Mouse (Mus musculus) forebrain, embryonic 10.5 days (tissue): ENCODE measurements around the gene Scd3. TPM values are rescaled to one million over a fixed set of nuclear protein-coding genes. Genes with fewer than 3 reads are reported as not detected.
A peak's percentile ranks its signal among the peaks of the same experiment; 100 is the strongest.

Experiments used
- DNase-seq: peaks from one replicate; pipeline ENCODE4 v3.0.0-alpha.2; 2017; ENCODE audit warnings: low spot score; ENCODE audit errors: extremely low spot score
- H3K27ac ChIP-seq: fragments of 300-500 bp; sonication (generic); 2 replicates; pipeline ENCODE4 v1.5.1; 2016; ENCODE audit warnings: mild to moderate bottlenecking
- H3K27me3 ChIP-seq: fragments of 300-500 bp; sonication (generic); 2 replicates; pipeline ENCODE4 v1.6.1; 2016; ENCODE audit warnings: mild to moderate bottlenecking; ENCODE audit not compliant: poor library complexity, severe bottlenecking
- H3K36me3 ChIP-seq: fragments of 300-500 bp; sonication (generic); replicated peaks from 2 replicates; pipeline ENCODE4 v1.6.1; 2016; ENCODE audit warnings: mild to moderate bottlenecking, moderate library complexity
- H3K4me1 ChIP-seq: fragments of 300-500 bp; sonication (generic); 2 replicates; pipeline ENCODE4 v1.6.1; 2016
- H3K4me3 ChIP-seq: fragments of 300-500 bp; sonication (generic); 2 replicates; pipeline ENCODE4 v1.5.1; 2016; ENCODE audit warnings: mild to moderate bottlenecking, moderate library complexity
- H3K9me3 ChIP-seq: fragments of 300-500 bp; sonication (generic); 2 replicates; pipeline ENCODE4 v1.6.1; 2016; ENCODE audit warnings: mild to moderate bottlenecking, moderate library complexity
- WGBS: fragments of 180-500 bp; shearing (Covaris S2); methylation state at CpG from one replicate; pipeline ENCODE4 v1.1.7; 2016; 5-methylcytosine and 5-hydroxymethylcytosine counted together
- polyA plus RNA-seq: library from polyadenylated mRNA; unstranded; fragments of >200 nt; fragmentation: Nextera tagmentation; extraction: Ambion mirVana; gene quantifications from 2 replicates; pipeline ENCODE4 v1.2.1, GENCODE M21; 2016

The Scd3 gene
- polyA plus RNA-seq, 1 experiment from 2014 or later, result 0.22 TPM

DNA sequence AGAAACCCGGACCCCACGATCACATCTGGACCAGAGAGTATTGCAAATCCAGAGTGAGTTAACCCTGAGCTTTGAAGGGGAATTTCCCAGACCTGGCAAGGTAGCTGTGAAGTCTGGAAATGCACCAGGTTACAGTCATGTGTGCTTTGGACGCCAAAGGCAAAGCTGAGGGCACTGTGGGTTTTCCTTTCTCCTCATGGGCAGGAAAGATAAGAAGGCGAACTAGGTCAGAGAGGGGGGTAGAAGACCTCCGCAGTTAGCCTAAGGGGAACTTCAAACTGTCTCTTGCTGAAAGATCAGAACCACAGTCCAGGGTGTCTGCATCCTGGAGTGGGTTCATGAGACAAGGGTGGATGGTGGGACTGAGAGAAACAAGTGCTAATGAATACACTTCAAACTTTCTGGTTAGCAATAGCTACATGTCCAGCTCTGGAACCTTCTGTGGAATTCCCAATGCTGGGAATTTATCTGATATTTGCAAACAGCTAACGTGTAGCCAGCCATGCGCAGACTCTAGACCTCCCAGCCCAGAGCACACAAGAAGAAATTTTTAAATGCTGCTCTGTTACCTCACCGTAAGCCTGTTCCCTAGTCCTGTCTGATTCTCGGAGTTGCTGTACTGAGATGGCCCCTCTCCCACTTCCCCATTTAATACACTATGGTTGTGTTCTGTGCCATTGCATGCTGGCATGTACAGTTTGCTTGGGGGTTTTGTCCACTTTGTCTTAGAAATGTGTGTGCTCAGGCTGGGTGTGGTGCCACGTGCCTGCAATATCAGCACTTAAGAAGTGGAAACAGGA lies 5.8 kb upstream of the Scd3 start:
- DNase-seq, result no peak
- peaks cover 4% of the 10 kb centered on the region for H3K4me1 ChIP-seq
- H3K27me3 ChIP-seq, result no peaks in the 10 kb centered on the region
- H3K4me3 ChIP-seq, result no peak overlapping the region
- no peaks in the 10 kb centered on the region for H3K9me3 ChIP-seq
- no peak overlapping the region for H3K27ac ChIP-seq
- no peaks in the 10 kb centered on the region for H3K36me3 ChIP-seq
- 92% methylated on average over 10 of the region's 10 CpGs for WGBS

DNA sequence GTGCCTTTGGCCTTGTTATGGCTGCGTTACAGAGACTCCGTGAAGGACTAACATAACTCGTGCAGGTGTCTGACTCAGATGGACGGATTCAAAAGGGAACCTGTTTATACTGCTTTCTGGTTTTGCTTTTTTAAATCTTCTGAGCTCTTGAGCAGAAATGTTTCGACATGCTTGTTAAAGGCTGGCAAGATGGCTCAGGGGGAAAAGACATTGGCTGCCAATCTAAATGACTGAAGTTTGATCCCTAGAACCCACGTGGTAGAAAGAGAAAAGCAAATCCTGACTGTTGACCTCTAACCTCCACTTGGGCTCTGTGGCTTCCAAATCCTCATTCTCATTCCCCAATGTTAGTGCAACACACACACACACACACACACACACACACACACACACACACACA lies 4.6 kb upstream of the Scd3 start:
- no peaks in the 10 kb centered on the region; the same call in 1 of the 2 replicates for H3K4me1 ChIP-seq

DNA sequence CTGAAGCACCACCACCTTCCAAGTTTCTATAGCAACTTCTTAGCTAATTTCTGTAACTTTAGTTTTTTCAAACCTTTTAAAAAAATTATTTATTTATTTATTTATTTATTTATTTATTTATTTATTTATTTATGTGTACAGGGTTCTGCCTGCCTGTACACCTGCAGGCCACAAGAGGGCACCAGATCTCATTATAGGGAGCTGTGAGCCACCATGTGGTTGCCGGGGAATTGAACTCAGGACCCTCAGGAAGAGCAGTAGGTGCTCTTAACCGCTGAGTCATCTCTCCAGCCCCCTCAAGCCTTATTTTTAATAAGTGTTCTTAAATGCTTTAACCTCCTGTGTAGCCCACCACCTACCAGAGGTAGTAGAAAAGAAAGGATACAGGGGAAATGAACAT lies 4.1 kb upstream of the Scd3 start:
- Histone ChIP-seq H3K4me1 (no peaks in the 10 kb centered on the region; the same call in 1 of the 2 replicates), H3K4me3 (no peak overlapping the region), H3K27me3 (no peaks in the 10 kb centered on the region), H3K36me3 (no peaks in the 10 kb centered on the region), H3K9me3 (no peaks in the 10 kb centered on the region), H3K27ac (no peak overlapping the region)
- WGBS, result 70% methylated on average over 2 of the region's 2 CpGs
- no peak for DNase-seq

More for the DNA sequence above, 4.6 kb upstream of the Scd3 start:
- WGBS, result 90% methylated on average over 6 of the region's 6 CpGs
- no peaks in the 10 kb centered on the region for H3K36me3 ChIP-seq
- DNase-seq, result no peak
- H3K27ac ChIP-seq, result no peak overlapping the region
- H3K4me3 ChIP-seq, result no peak overlapping the region
- H3K9me3 ChIP-seq, result no peaks in the 10 kb centered on the region
- H3K27me3 ChIP-seq, result no peaks in the 10 kb centered on the region

DNA sequence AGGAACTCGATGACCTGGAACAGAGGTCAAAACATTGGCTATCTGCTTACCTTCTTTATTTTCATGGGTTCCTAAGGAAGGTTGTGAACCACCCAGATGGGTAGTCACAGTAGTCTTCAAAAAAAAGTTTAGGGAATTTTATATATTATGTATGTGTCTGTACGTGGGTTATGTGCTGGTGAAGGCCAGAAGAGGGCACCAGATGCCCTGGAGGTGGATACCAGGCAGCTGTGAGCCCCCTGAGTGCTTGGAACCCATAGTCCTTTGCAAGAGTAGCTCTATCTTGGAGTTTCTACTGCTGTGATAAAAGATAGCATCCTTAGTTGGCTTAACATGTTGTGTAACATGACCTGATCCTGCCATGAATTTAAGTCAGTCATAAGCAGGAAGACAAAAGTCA lies 4.0 kb downstream of the Scd3 start:
- Histone ChIP-seq H3K9me3 (no peaks in the 10 kb centered on the region), H3K27ac (no peak overlapping the region), H3K27me3 (no peaks in the 10 kb centered on the region), H3K4me1 (peaks cover 8% of the 10 kb centered on the region; the same call in 1 of the 2 replicates), H3K4me3 (no peak overlapping the region), H3K36me3 (no peaks in the 10 kb centered on the region)
- 82% methylated on average over 2 of the region's 2 CpGs for WGBS
- no peak for DNase-seq

DNA sequence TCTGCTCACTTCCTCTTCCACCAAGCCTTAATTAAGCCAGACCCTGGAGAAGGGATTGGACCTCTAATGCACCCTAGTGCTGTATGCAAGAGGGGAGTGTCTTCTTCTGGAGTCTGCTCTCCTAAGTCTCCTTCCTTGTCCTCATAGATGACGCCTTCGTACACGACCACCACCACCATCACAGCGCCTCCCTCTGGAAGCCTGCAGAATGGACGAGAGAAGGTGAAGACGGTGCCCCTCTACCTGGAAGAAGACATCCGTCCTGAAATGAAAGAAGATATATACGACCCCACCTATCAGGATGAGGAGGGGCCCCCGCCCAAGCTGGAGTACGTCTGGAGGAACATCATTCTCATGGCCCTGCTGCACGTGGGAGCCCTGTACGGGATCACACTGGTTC lies 12.2 kb downstream of the Scd3 start:
- Histone ChIP-seq H3K9me3 (no peaks in the 10 kb centered on the region), H3K36me3 (no peaks in the 10 kb centered on the region), H3K4me3 (no peak overlapping the region), H3K27ac (no peak overlapping the region), H3K4me1 (no peaks in the 10 kb centered on the region), H3K27me3 (no peaks in the 10 kb centered on the region)
- WGBS, result 77% methylated on average over 12 of the region's 12 CpGs
- no peak for DNase-seq

DNA sequence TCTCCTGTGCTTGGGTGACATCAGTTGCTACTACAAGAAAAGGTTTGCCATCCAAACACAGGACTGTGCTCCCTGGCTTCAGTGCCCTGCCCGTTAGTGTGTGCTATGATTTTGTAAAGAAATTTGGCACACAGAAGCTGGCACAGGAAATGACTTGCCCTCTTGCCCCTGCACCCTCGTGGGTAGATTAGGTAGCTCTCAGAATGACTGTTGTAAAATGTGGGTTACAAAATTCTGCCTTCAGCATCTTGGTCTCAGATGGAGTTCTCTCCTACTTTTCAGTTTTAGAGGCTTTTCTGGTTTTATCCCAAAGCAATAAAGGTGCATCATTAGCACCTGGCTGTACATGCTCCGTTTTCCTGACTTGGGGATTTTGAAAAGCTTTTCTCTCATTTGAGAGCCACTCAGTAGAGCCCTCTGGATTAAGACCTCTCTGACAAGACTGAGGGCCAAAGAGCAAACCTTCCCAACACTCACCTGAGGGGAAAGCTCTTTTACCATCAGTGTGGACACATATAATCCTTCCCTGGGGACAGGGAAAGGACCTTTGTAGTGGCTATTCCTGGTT lies 15.0 kb downstream of the Scd3 start:
- 80% methylated on average over 3 of the region's 3 CpGs for WGBS
- H3K9me3 ChIP-seq, result no peaks in the 10 kb centered on the region
- H3K4me3 ChIP-seq, result no peak overlapping the region

DNA sequence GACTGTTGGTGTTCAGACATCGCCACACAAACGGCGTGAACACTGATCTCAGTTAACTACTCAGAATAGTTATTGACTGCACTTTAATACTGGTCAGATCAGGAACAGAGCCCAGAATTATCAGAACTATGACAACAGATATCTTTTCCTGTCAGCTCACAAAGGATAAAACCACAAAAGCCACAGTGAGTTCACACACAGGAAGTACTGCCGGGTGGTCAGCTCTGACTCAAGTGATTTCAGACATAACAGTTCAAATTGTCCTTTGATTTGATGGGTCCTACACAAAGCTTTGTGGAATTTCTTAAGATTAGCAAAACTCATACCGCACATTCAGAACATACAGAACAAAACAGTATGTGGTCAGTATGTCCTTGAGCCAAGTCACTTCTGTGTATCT lies 22.7 kb downstream of the Scd3 start:
- no peaks in the 10 kb centered on the region for H3K9me3 ChIP-seq
- 85% methylated on average over 5 of the region's 5 CpGs for WGBS

More for the DNA sequence above, 15.0 kb downstream of the Scd3 start:
- H3K27ac ChIP-seq, result no peak overlapping the region
- H3K4me1 ChIP-seq, result no peaks in the 10 kb centered on the region
- no peaks in the 10 kb centered on the region for H3K36me3 ChIP-seq
- H3K27me3 ChIP-seq, result no peaks in the 10 kb centered on the region
- DNase-seq, result no peak

DNA sequence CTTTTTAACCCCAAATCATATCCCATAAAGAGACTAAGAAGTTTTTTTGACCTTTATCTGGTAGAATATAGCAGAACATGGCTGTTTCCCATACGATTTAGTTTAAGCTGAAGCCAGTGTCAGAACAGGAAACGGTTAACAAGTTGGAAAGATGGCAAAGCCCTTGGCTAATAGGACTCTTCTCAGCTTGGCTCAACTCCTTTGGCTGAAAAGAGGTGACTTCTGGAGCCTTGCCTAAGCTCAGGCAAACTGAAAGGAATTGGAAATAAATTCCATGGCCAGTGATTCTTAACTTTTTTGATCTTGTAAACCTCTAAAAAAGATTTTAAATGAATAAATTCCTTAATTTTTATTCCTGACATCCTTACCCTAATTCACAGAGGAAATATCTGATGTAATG lies 26.7 kb downstream of the Scd3 start:
- DNase-seq, result no peak
- no peak overlapping the region for H3K4me3 ChIP-seq
- H3K4me1 ChIP-seq, result no peaks in the 10 kb centered on the region
- WGBS, result 79% methylated on average over 2 of the region's 2 CpGs
- H3K27ac ChIP-seq, result no peak overlapping the region
- no peaks in the 10 kb centered on the region for H3K36me3 ChIP-seq
- no peaks in the 10 kb centered on the region for H3K27me3 ChIP-seq
- no peaks in the 10 kb centered on the region for H3K9me3 ChIP-seq

More for the DNA sequence above, 22.7 kb downstream of the Scd3 start:
- no peaks in the 10 kb centered on the region for H3K27me3 ChIP-seq
- no peaks in the 10 kb centered on the region for H3K36me3 ChIP-seq
- no peak for DNase-seq
- no peak overlapping the region for H3K27ac ChIP-seq
- no peak overlapping the region for H3K4me3 ChIP-seq
- H3K4me1 ChIP-seq, result no peaks in the 10 kb centered on the region

DNA sequence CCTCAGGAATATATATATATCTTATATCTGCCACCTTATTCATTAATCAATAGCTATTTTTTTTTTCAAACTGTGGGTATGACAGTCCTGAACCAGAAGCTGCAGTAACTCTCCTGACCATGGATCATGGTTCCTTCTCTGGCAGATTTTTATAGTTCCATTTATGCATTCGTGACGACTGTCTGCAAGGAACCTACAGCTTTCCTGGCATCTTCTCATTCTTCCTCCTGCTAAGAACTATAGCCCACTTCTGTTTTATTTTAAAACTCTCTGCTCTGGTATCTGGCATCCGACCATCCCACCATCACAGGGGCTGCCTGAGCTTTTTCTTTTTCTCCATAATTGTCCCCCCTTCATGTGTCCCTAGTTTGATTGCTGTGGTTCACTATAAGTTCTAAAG lies 27.1 kb downstream of the Scd3 start:
- WGBS, result 87% methylated on average over 3 of the region's 3 CpGs

DNA sequence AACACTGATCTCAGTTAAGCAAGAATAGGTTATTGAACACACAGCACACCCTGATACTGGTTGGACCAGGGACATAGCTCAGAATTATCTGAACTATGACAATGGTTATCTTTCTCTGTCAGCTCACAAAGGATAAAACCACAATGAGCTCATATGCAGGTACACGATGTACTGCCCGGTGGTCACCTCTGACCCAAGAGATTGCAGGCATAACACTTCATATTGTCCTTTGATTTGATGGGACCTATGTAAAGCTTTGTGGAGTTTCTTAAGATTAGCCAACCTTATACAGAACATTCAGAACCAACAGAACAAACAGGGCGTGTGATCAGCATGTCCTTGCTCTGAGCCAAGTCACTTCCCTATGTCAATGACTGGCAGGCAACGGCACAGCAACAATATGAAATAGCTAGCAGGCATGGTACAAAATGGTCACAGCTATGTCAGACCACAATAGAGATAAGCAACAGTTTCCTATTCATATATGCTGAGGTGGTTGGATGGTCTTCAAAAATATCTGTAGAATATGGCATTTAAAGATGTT lies 28.6 kb downstream of the Scd3 start:
- WGBS, result 91% methylated on average over 4 of the region's 4 CpGs

More for the DNA sequence above, 27.1 kb downstream of the Scd3 start:
- Histone ChIP-seq H3K36me3 (no peaks in the 10 kb centered on the region), H3K27me3 (no peaks in the 10 kb centered on the region), H3K4me1 (no peaks in the 10 kb centered on the region), H3K4me3 (no peak overlapping the region), H3K9me3 (no peaks in the 10 kb centered on the region), H3K27ac (no peak overlapping the region)
- DNase-seq, result no peak

DNA sequence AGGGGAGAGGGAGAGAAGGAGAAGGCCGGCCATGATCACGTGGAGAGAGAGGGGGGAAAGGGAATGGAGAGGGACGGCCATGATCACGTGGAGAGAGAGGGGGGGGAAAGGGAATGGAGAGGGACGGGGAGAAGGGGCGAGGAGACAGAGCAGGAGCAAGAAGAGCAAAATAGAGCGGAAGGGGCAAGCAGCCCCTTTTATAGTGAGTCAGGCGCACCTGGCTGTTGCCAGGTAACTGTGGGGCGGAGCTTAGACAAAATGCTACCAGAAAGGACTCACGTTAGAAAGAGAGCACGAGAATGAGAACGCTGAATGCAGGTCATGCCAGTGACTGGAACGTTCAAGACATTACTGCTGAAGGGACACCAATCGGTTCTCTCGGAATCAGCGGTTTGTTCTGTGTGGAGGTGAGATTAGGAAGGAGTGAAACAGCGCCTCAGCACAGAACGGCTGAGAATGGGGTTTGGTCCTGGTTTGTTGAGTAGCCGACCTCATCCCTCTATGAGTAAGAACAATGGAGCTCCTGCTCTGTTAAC lies 34.5 kb downstream of the Scd3 start:
- Histone ChIP-seq H3K36me3 (no peaks in the 10 kb centered on the region), H3K4me3 (peak overlapping the region; percentile 39), H3K9me3 (no peaks in the 10 kb centered on the region), H3K4me1 (peaks cover 7% of the 10 kb centered on the region), H3K27ac (peak overlapping the region; percentile 58), H3K27me3 (no peaks in the 10 kb centered on the region)
- peak; percentile 24 for DNase-seq
- 17% methylated on average over 19 of the region's 19 CpGs for WGBS

More for the DNA sequence above, 28.6 kb downstream of the Scd3 start:
- DNase-seq, result no peak
- H3K4me1 ChIP-seq, result no peaks in the 10 kb centered on the region
- H3K9me3 ChIP-seq, result no peaks in the 10 kb centered on the region
- H3K36me3 ChIP-seq, result no peaks in the 10 kb centered on the region
- no peaks in the 10 kb centered on the region for H3K27me3 ChIP-seq
- H3K27ac ChIP-seq, result no peak overlapping the region
- no peak overlapping the region for H3K4me3 ChIP-seq

DNA sequence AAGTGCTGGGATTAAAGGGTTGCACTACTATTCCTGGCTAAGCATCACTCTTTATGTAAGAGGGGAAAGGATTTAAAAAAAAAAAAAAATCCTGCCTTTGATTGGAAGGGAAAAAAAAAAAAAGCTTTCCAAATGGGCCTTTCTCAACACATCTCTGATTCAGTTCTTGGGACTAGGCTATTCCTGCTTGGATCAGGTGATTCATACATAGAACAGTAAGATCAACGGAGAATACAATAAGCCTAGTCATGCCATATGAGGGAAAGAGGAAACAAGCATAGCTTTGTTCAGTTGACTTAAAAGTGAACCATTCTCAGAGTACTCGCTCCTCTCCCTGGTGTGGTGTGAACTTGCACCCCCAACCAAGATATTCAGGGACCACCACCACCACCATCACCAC lies 35.8 kb downstream of the Scd3 start:
- H3K4me3 ChIP-seq, result no peak overlapping the region
- peaks cover 7% of the 10 kb centered on the region for H3K4me1 ChIP-seq
- DNase-seq, result no peak
- no peaks in the 10 kb centered on the region for H3K9me3 ChIP-seq
- H3K36me3 ChIP-seq, result no peaks in the 10 kb centered on the region
- WGBS, result 78% methylated on average over 2 of the region's 2 CpGs
- H3K27ac ChIP-seq, result no peak overlapping the region
- no peaks in the 10 kb centered on the region for H3K27me3 ChIP-seq

DNA sequence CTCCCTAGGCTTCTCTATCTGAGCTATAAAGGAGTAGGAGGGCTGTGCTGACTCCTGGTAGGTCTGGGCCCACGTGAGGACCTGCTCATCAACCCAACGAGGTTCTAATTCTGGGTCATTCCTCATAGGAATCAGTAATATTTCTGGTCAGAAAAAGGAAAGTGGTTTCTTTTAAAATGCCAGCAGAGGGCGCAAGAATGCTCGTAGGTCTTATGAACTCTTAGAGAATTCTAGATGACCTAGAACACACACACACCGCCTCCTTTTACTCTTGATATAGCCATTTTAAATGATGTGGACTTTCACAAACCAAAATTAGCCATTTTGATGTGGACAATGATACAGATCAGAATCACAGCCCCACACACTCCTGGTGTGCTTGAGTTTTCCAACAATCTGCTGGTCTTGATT lies 42.7 kb downstream of the Scd3 start:
- Histone ChIP-seq H3K9me3 (no peaks in the 10 kb centered on the region), H3K27me3 (no peaks in the 10 kb centered on the region), H3K36me3 (no peaks in the 10 kb centered on the region), H3K27ac (no peak overlapping the region), H3K4me1 (peaks cover 42% of the 10 kb centered on the region), H3K4me3 (peak overlapping the region; percentile 57; the same call in 1 of the 2 replicates)
- peak; percentile 34 for DNase-seq
- 8% methylated on average over 5 of the region's 5 CpGs for WGBS
